15 mouse cellular contexts compared by ENCODE assay signal in the genomic region with DNA sequence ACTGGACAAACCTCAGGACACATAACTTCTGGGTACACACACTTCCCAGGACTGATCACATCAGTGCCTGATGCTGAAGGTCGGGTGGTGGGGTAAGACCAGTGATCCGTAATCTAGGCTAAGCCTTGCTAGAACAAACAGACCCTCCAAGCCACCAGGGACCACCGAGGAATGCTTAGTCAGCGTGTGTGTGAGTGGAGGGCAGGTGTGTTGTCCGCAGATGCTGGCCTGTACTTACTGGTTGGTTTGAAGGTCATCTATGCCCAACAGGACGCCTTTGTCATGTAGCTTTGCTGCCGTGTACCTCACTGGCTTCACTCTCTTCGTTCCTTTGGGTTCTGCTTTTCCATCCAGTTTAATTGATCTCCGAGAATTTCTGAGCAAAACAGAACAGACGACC.
"Had no signal": no experiment of that assay in that cellular context is flagged by ENCODE, and none has a peak within 500 bp of the region (broad histone marks: within the 10 kb centered on the region; RNA-seq: fewer than 3 reads in every experiment).

No protein-coding gene starts in this region.

- H3K27me3 ChIP-seq: liver, embryonic 15.5 days; lung, embryonic 15.5 days; midbrain, embryonic 13.5 days; midbrain, embryonic 15.5 days; neural tube, embryonic 12.5 days; stomach, embryonic 15.5 days had no signal

- H3K9me3 ChIP-seq: liver, embryonic 15.5 days; lung, embryonic 15.5 days; midbrain, embryonic 13.5 days; midbrain, embryonic 15.5 days; neural tube, embryonic 12.5 days; stomach, embryonic 15.5 days had no signal

- DNase-seq: liver, postnatal 0 days; lung, adult 2 months; lung, postnatal 14 days; lung, postnatal 36 days; right cerebral cortex, postnatal 14 days; thymus, adult 2 months; thymus, postnatal 25 days; thymus, postnatal 4 days had no signal

- H3K36me3 ChIP-seq: lung, embryonic 15.5 days; midbrain, embryonic 15.5 days had no signal

- ATAC-seq: liver, postnatal 0 days; lung, postnatal 0 days; midbrain, embryonic 13.5 days; midbrain, embryonic 15.5 days had no signal

- H3K4me1 ChIP-seq: midbrain, embryonic 13.5 days; midbrain, embryonic 15.5 days; neural tube, embryonic 12.5 days; stomach, embryonic 15.5 days had no signal

- H3K4me3 ChIP-seq: liver, embryonic 15.5 days; lung, embryonic 15.5 days; midbrain, embryonic 13.5 days; midbrain, embryonic 15.5 days; neural tube, embryonic 12.5 days; stomach, embryonic 15.5 days had no signal
